18 mouse cellular contexts compared by ENCODE assay signal in the genomic region with DNA sequence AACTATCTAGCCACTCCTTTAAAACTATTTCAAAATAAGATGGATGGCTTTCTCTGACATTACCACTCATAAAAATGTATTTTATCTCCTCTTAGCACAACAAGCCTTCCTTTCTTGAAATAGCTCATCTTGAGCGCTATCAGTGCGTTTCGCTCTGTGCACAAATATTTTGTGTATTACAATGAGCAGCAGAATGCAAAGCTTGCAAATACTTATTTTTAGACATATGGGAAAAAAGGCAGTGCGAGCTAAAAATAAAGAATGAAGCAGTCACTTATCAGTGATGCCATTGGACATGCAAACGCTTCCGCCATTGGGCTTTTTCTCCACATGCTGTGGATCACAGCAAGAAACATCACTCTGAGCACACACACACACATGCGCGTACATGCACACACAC.
DNase-seq lines count a peak whose midpoint lies in the region; ATAC-seq and TF ChIP-seq lines count a peak whose summit lies in the region.
"Had no signal": no experiment of that assay in that cellular context is flagged by ENCODE, and none has a peak within 500 bp of the region (broad histone marks: within the 10 kb centered on the region; RNA-seq: fewer than 3 reads in every experiment).

No protein-coding gene starts in this region.

- no peak overlapping the region for H3K4me2 ChIP-seq in limb, embryonic 13.5 days (replicated peaks)
- H3K4me2 ChIP-seq in myocyte (ENCODE audit: low read depth): peak overlapping the region; percentile 28
- H3K4me2 ChIP-seq: forebrain, embryonic 12.5 days; liver, embryonic 15.5 days; midbrain, embryonic 15.5 days; neural tube, embryonic 15.5 days had no signal

- TF ChIP-seq EP300 in heart, adult 2 months (IDR thresholded peaks at IDR 0.05; ENCODE audit: insufficient read depth, low read depth, low read length): no peak

- no peak for TF ChIP-seq CTCF in heart, adult 2 months (IDR thresholded peaks at IDR 0.05)
- no peak for TF ChIP-seq CTCF in cortical plate, adult 2 months (IDR thresholded peaks at IDR 0.05; ENCODE audit: extremely low read depth, insufficient read depth, low read length)

- H3K79me2 ChIP-seq in heart, adult 2 months (replicated peaks; ENCODE audit: control insufficient read depth, insufficient read depth, low read length): no peaks in the 10 kb centered on the region
- peaks cover 41% of the 10 kb centered on the region for H3K79me2 ChIP-seq in myocyte (ENCODE audit: control insufficient read depth, insufficient read depth)

- peaks cover 11% of the 10 kb centered on the region for H3K4me1 ChIP-seq in heart, adult 2 months (ENCODE audit: control insufficient read depth, insufficient read depth, low read length)
- peaks cover 54% of the 10 kb centered on the region for H3K4me1 ChIP-seq in limb, embryonic 13.5 days
- H3K4me1 ChIP-seq in limb, embryonic 10.5 days: peaks cover 55% of the 10 kb centered on the region
- peaks cover 12% of the 10 kb centered on the region for H3K4me1 ChIP-seq in cortical plate, adult 2 months (ENCODE audit: control insufficient read depth, insufficient read depth, low read length)

- WGBS in heart, adult 2 months: 35% methylated on average over 8 of the region's 8 CpGs
- WGBS in limb, embryonic 13.5 days: 89% methylated on average over 8 of the region's 8 CpGs
- 93% methylated on average over 8 of the region's 8 CpGs for WGBS in limb, embryonic 10.5 days

- peaks cover 23% of the 10 kb centered on the region for H3K36me3 ChIP-seq in heart, adult 2 months (ENCODE audit: control insufficient read depth, insufficient read depth, low read length)
- H3K36me3 ChIP-seq in limb, embryonic 13.5 days: peaks cover 11% of the 10 kb centered on the region
- no peaks in the 10 kb centered on the region for H3K36me3 ChIP-seq in limb, embryonic 10.5 days
- no peaks in the 10 kb centered on the region for H3K36me3 ChIP-seq in myocyte (ENCODE audit: control insufficient read depth, insufficient read depth)
- H3K36me3 ChIP-seq: forebrain, embryonic 12.5 days; liver, embryonic 15.5 days; midbrain, embryonic 15.5 days; neural tube, embryonic 15.5 days had no signal

- no peak overlapping the region for H3K9ac ChIP-seq in heart, adult 2 months (ENCODE audit: low read depth, low read length)
- H3K9ac ChIP-seq in limb, embryonic 13.5 days: no peak overlapping the region
- H3K9ac ChIP-seq: forebrain, embryonic 12.5 days; liver, embryonic 15.5 days; midbrain, embryonic 15.5 days; neural tube, embryonic 15.5 days had no signal

- 0 out of 2 replicates have a peak overlapping the region, but pooled peaks have one; percentile 7 for H3K4me3 ChIP-seq in heart, adult 2 months
- no peak overlapping the region for H3K4me3 ChIP-seq in limb, embryonic 13.5 days
- no peak overlapping the region for H3K4me3 ChIP-seq in limb, embryonic 10.5 days
- H3K4me3 ChIP-seq in cortical plate, adult 2 months (ENCODE audit: insufficient read depth, low read length): no peak overlapping the region
- H3K4me3 ChIP-seq in myocyte: no peak overlapping the region
- H3K4me3 ChIP-seq: forebrain, embryonic 12.5 days; liver, embryonic 15.5 days; midbrain, embryonic 15.5 days; neural tube, embryonic 15.5 days had no signal

- H3K27ac ChIP-seq in heart, adult 2 months: peak overlapping the region; percentile 77
- 0 out of 2 replicates have a peak overlapping the region, but pooled peaks have one; percentile 39 for H3K27ac ChIP-seq in limb, embryonic 13.5 days
- no peak overlapping the region for H3K27ac ChIP-seq in limb, embryonic 10.5 days
- H3K27ac ChIP-seq in cortical plate, adult 2 months (ENCODE audit: insufficient read depth, low read length): peak overlapping the region; percentile 47; the same call in 1 of the 2 replicates
- H3K27ac ChIP-seq: forebrain, embryonic 12.5 days; midbrain, embryonic 15.5 days; neural tube, embryonic 15.5 days had no signal

- no peaks in the 10 kb centered on the region for H3K9me3 ChIP-seq in limb, embryonic 13.5 days
- H3K9me3 ChIP-seq in limb, embryonic 10.5 days (replicated peaks): no peaks in the 10 kb centered on the region
- H3K9me3 ChIP-seq: forebrain, embryonic 12.5 days; liver, embryonic 15.5 days; midbrain, embryonic 15.5 days; neural tube, embryonic 15.5 days had no signal

- no peaks in the 10 kb centered on the region for H3K27me3 ChIP-seq in heart, adult 2 months (ENCODE audit: control insufficient read depth, insufficient read depth, low read length)
- no peaks in the 10 kb centered on the region for H3K27me3 ChIP-seq in limb, embryonic 13.5 days
- no peaks in the 10 kb centered on the region for H3K27me3 ChIP-seq in limb, embryonic 10.5 days (ENCODE audit: low read depth, poor library complexity, severe bottlenecking)
- no peaks in the 10 kb centered on the region for H3K27me3 ChIP-seq in myocyte (ENCODE audit: control insufficient read depth, insufficient read depth, insufficient read length)
- H3K27me3 ChIP-seq: forebrain, embryonic 12.5 days; liver, embryonic 15.5 days; midbrain, embryonic 15.5 days; neural tube, embryonic 15.5 days; Patski had no signal

- H3ac ChIP-seq in myocyte (ENCODE audit: control insufficient read depth, insufficient read length): no peak overlapping the region

- ATAC-seq in limb, embryonic 13.5 days (ENCODE audit: low FRiP score, low read depth): no peak
- ATAC-seq: midbrain, embryonic 15.5 days; Patski had no signal

- TF ChIP-seq POLR2A in heart, adult 2 months (IDR thresholded peaks at IDR 0.05; ENCODE audit: insufficient read depth, low read depth, low read length): no peak
- TF ChIP-seq POLR2A in cortical plate, adult 2 months (IDR thresholded peaks at IDR 0.05; ENCODE audit: extremely low read depth, insufficient read depth, low read length): no peak
- no peak for TF ChIP-seq POLR2A in myocyte (IDR thresholded peaks at IDR 0.05; ENCODE audit: insufficient read length, low read depth)

- intact Hi-C loops in heart, adult 2 months (cut with DNase I): loop anchor here (5.0 kb wide), 1 partner anchor 109 kb away; the partner anchor contains the start of gene Arid5b
- intact Hi-C loops in heart, postnatal 36 days (cut with DNase I): loop anchor here (2.0 to 5.0 kb wide), 2 partner anchors 23 to 69 kb away; no protein-coding TSS in a partner anchor

- DNase-seq in heart, adult 2 months: peak in 1 of 2 experiments; percentile 20
- no peak for DNase-seq in heart, postnatal 36 days
- DNase-seq in limb, embryonic 10.5 days (ENCODE audit: low spot score): no peak
- no peak for DNase-seq in thymus, postnatal 0 days (ENCODE audit: low spot score)
- no peak for DNase-seq in gastrocnemius, postnatal 10 days
- DNase-seq: adrenal gland, adult 8-10 months; cerebellum, adult 11 months; embryo, embryonic 11 days; kidney, postnatal 36 days; right cerebral cortex, postnatal 14 days had no signal

TF ChIP-seq in myocyte, 11 proteins besides CTCF, POLR2A, EP300 and RAD21:
- TF ChIP-seq SRF (IDR thresholded peaks at IDR 0.05; ENCODE audit: control insufficient read depth, insufficient read length, low read depth): no peak
- no peak for TF ChIP-seq MYOG (IDR thresholded peaks at IDR 0.05; ENCODE audit: control insufficient read depth in 1 of 3, insufficient read depth in 1 of 3, insufficient read length in 2 of 3, low read depth in 2 of 3)
- no peak for TF ChIP-seq REST (IDR thresholded peaks at IDR 0.05; ENCODE audit: insufficient read depth, insufficient read length)
- TF ChIP-seq TCF12 (IDR thresholded peaks at IDR 0.05; ENCODE audit: insufficient read depth, poor library complexity, severe bottlenecking): no peak
- no peak for TF ChIP-seq USF1 (IDR thresholded peaks at IDR 0.05; ENCODE audit: low read depth)
- no peak for TF ChIP-seq TCF3 (IDR thresholded peaks at IDR 0.05; ENCODE audit: insufficient read length, low read depth)
- no peak for TF ChIP-seq MAX (IDR thresholded peaks at IDR 0.05; ENCODE audit: low read depth)
- no peak for TF ChIP-seq MYOD1 (IDR thresholded peaks at IDR 0.05; ENCODE audit: control insufficient read depth in 1 of 3, insufficient read length in 2 of 3, low read depth in 2 of 3)
- TF ChIP-seq CEBPB (IDR thresholded peaks at IDR 0.05; ENCODE audit: insufficient read depth, poor library complexity, severe bottlenecking): no peak
- no peak for TF ChIP-seq E2F4 (IDR thresholded peaks at IDR 0.05; ENCODE audit: insufficient read depth)
- no peak for TF ChIP-seq POLR2AphosphoS2 (IDR thresholded peaks at IDR 0.05; ENCODE audit: insufficient read length, low read depth)
